Mouse (Mus musculus) adrenal gland, adult 10 weeks (tissue): ENCODE results near the gene Fam102a. TPM values are rescaled to one million over a fixed set of nuclear protein-coding genes. Genes with fewer than 3 reads are reported as not detected.

ENCODE experiments used
- polyA plus RNA-seq: library from polyadenylated mRNA; stranded (reverse); fragments of 350-450 nt; fragmentation: Illumina TruSeq; extraction: RNeasy Lipid Tissue Mini Kit (QIAGEN cat#74804); gene quantifications from one replicate; pipeline ENCODE4 v1.2.3, GENCODE M21; 2014; ENCODE audit warnings: low read depth, low replicate concordance

Gene Fam102a
- 8.6 TPM for polyA plus RNA-seq

DNA sequence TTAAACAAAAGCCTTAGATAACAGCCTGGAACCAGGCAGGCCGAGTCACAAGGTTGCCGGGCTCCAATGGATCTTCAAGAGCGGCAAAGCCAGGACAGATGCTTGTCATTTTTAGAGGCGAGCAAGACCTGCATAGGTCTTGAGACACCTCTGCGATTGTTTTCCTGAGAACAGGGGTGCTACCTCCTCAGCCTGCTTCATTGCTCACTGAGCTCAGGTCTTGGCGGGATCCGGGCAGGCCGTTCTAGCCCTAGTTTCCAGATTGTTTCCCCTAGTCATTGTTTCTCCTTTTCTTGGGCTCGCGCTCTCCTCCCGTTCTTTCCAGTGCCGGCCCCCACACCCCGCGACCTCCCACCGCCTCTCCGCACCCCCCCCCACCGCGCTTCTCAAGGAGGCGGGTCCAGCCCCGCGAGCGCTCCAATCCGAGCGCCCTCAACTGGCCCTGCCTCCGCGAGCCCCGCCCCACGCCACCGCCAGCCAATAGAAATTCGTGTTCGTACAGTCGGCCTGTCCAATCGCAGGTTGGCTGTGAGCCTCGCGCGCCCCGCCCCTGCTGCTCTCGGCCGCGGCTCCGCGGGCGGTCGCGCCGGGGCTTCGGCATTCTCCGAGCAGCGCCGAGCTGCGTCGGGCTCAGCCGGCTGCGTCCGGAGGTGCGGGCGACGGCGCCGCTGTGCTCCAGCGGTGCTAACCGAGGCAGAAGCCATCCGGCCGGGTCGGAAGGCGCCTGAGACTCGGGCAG, at the start of gene Fam102a:
Gene Fam102a (plus strand): TSS at position 600 of the 739 bp plus-strand sequence.

GRCm38 (mm10) chr2:32570698-32571494, 35.8 kb downstream of the Fam102a start, which contains the start of gene Dpm2:
TSS of gene Dpm2 (plus strand) at chr2:32570858.

GRCm38 (mm10) chr2:32574497-32574896, 39.4 kb downstream of the Fam102a start, which contains the start of gene Pip5kl1:
TSS of gene Pip5kl1 (plus strand) at chr2:32574797.

DNA sequence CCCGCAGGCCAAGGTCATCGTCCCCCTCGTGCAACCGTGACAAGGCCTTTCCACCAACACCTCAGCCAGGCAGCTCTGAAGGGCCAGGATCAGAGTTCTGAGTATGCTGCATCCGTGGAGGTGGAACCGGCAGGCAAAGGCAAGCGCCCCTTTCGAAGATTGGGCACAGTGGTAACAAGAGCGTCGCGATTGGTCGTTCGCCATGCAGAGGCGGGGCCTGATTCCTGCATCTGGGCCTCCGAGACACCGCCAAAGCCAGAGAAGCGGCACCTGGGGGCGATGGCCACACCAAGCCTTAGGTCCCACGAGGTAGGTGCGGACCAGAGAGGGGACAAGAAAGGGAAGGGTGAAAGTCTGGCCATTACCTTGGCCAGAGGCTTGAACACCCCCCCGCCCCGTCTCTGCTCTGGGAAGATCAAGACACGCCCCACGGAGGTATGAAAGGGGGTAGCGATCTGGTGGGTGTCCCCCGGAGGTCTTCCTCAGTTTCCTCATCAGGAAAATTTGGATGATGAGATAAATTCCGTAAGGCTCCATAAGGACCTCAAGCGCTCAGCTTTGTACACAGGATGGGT, 40.5 kb downstream of the Fam102a start, which contains the start of gene 9430097D07Rik:
Gene 9430097D07Rik (minus strand): TSS at position 99 of the 575 bp plus-strand sequence.

DNA sequence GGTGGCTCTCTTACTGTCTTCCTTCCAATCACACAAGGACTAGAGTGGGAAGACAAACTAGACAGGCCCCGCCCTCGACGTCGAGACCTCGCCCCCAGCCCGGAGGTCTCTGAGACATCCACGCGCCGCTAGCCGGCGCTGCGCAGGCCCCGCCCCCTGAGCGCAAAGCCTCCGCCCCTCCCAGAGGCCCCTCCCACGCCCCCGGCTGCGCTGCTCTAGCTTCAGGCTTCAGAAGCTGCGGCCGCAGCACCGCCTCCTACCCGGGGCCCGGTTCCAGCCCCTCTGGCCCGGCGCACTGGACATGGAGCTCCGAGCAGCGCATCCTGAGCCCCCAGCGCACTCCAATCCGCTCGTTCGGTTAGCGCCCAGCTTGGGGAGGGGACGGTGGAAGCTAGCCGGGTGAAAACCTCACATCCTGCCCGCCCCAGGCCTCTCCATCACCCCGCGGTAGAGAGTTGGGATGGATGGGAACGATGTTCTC, 51.8 kb downstream of the Fam102a start, which contains the start of gene St6galnac4:
Gene St6galnac4 (plus strand): TSS at position 225 of the 481 bp plus-strand sequence.

GRCm38 (mm10) chr2:32599409-32599808, 64.3 kb downstream of the Fam102a start, which contains the start of gene St6galnac6:
TSS of gene St6galnac6 (plus strand) at chr2:32599709.

Other genes starting within 250 kb of the Fam102a start
- gene Golga2, start 247.9 kb upstream of the Fam102a start, polyA plus RNA-seq = 32.3 TPM
- 367 TPM for gene Swi5, start 247.3 kb upstream of the Fam102a start, polyA plus RNA-seq
- gene Ciz1, start 183.0 kb upstream of the Fam102a start, polyA plus RNA-seq = 8.1 TPM
- gene Dnm1, start 182.0 kb upstream of the Fam102a start, polyA plus RNA-seq = 2.3 TPM
- gene 1110008P14Rik, start 153.4 kb upstream of the Fam102a start, polyA plus RNA-seq = 10.9 TPM
- gene Lcn2, start 147.1 kb upstream of the Fam102a start, polyA plus RNA-seq = not detected
- gene Ptges2, start 139.4 kb upstream of the Fam102a start, polyA plus RNA-seq = 4.5 TPM
- 0.82 TPM for gene Naif1, start 84.9 kb upstream of the Fam102a start, polyA plus RNA-seq
- gene Slc25a25, start 83.9 kb upstream of the Fam102a start, polyA plus RNA-seq = 10.1 TPM
- gene Dpm2, start 35.5 kb downstream of the Fam102a start, polyA plus RNA-seq = 2.4 TPM
- not detected for gene Pip5kl1, start 39.5 kb downstream of the Fam102a start, polyA plus RNA-seq
- not detected for gene 9430097D07Rik, start 40.4 kb downstream of the Fam102a start, polyA plus RNA-seq
- 0.87 TPM for gene St6galnac4, start 51.8 kb downstream of the Fam102a start, polyA plus RNA-seq
- gene St6galnac6, start 64.4 kb downstream of the Fam102a start, polyA plus RNA-seq = 7.6 TPM
- gene Ak1, start 86.4 kb downstream of the Fam102a start, polyA plus RNA-seq = 9.0 TPM
- gene Eng, start 111.3 kb downstream of the Fam102a start, polyA plus RNA-seq = 3.0 TPM
- gene Fpgs, start 168.8 kb downstream of the Fam102a start, polyA plus RNA-seq = not detected
- 45.2 TPM for gene Cdk9, start 177.7 kb downstream of the Fam102a start, polyA plus RNA-seq
- gene Sh2d3c, start 185.7 kb downstream of the Fam102a start, polyA plus RNA-seq = 0.52 TPM
- not detected for gene 6330409D20Rik, start 205.7 kb downstream of the Fam102a start, polyA plus RNA-seq
- 0.64 TPM for gene Tor2a, start 221.9 kb downstream of the Fam102a start, polyA plus RNA-seq
- not detected for gene Ttc16, start 240.3 kb downstream of the Fam102a start, polyA plus RNA-seq
- 0.70 TPM for gene Ptrh1, start 240.5 kb downstream of the Fam102a start, polyA plus RNA-seq
- gene Cfap157, start 249.1 kb downstream of the Fam102a start, polyA plus RNA-seq = not detected